Mouse (Mus musculus) lung, embryonic 14.5 days (tissue): Measurements from ENCODE around the gene Mef2c. TPM values are rescaled to one million over a fixed set of nuclear protein-coding genes. Genes with fewer than 3 reads are reported as not detected.

Source experiments
- ATAC-seq: fragments of 200-750 bp; cut with Nextera tagmentation; 2 replicates; pipeline ENCODE4 v1.8.0; 2017; ENCODE audit warnings: mild to moderate bottlenecking, moderate TSS enrichment, moderate library complexity; ENCODE audit not compliant: insufficient read depth
- DNase-seq: peaks from one replicate; pipeline ENCODE4 v3.0.0-alpha.2; 2015
- H3K27ac ChIP-seq: fragments of 300-500 bp; sonication (generic); 2 replicates; pipeline ENCODE4 v1.5.1; 2014; ENCODE audit warnings: low read depth, mild to moderate bottlenecking, moderate library complexity
- H3K27me3 ChIP-seq: fragments of 300-500 bp; sonication (generic); 2 replicates; pipeline ENCODE4 v1.6.1; 2014; ENCODE audit warnings: low read length, control low read depth; ENCODE audit not compliant: insufficient read depth
- H3K36me3 ChIP-seq: fragments of 300-500 bp; sonication (generic); 2 replicates; pipeline ENCODE4 v1.6.1; 2014; ENCODE audit warnings: control low read depth; ENCODE audit not compliant: insufficient read depth
- H3K4me1 ChIP-seq: fragments of 300-500 bp; sonication (generic); 2 replicates; pipeline ENCODE4 v1.6.1; 2014; ENCODE audit warnings: antibody characterized with exemption, control low read depth; ENCODE audit not compliant: insufficient read depth
- H3K4me2 ChIP-seq: fragments of 300-500 bp; sonication (generic); 2 replicates; pipeline ENCODE4 v1.6.1; 2014; ENCODE audit warnings: mild to moderate bottlenecking
- H3K4me3 ChIP-seq: fragments of 300-500 bp; sonication (generic); 2 replicates; pipeline ENCODE4 v1.5.1; 2014; ENCODE audit warnings: low read depth, low read length
- H3K9ac ChIP-seq: fragments of 300-500 bp; sonication (generic); 2 replicates; pipeline ENCODE4 v1.6.1; 2014
- H3K9me3 ChIP-seq: fragments of 300-500 bp; sonication (generic); 2 replicates; pipeline ENCODE4 v1.6.1; 2016; ENCODE audit warnings: low read depth, low read length, control low read depth
- CTCF ChIP-seq: IDR thresholded peaks from 2 replicates; pipeline ENCODE4 v1.5.1; 2016; ENCODE audit warnings: antibody characterized with exemption, low read depth
- WGBS: fragments of 180-500 bp; shearing (Covaris S2); extraction: QIAGEN DNeasy Blood & Tissue Kit; methylation state at CpG from one replicate; pipeline ENCODE4 v1.1.7; 2014; 5-methylcytosine and 5-hydroxymethylcytosine counted together
- polyA plus RNA-seq: library from polyadenylated mRNA; unstranded; fragments of >200 nt; fragmentation: Nextera tagmentation; extraction: Ambion mirVana; gene quantifications from 2 replicates; pipeline ENCODE4 v1.2.1, GENCODE M21; 2014

Gene Mef2c
- polyA plus RNA-seq, 1 experiment from 2014 or later, result 55.9 TPM

GRCm38 (mm10) chr13:83523232-83523969, 19.6 kb downstream of the Mef2c start:
- H3K4me2 ChIP-seq, result peak overlapping the region; percentile 66
- WGBS, result 1% methylated on average over 35 of the region's 35 CpGs
- TF ChIP-seq CTCF, result no peak
- no peaks in the 10 kb centered on the region for H3K36me3 ChIP-seq
- H3K9me3 ChIP-seq, result no peaks in the 10 kb centered on the region
- H3K4me1 ChIP-seq, result 0 out of 2 replicates have a peak, but pooled peaks cover 4% of the 10 kb centered on the region
- peak overlapping the region; percentile 86 for H3K27ac ChIP-seq
- peak overlapping the region; percentile 62 for H3K9ac ChIP-seq
- peak; percentile 85 for ATAC-seq
- H3K4me3 ChIP-seq, result peak overlapping the region; percentile 62
- peak; percentile 81 for DNase-seq
- no peaks in the 10 kb centered on the region for H3K27me3 ChIP-seq

DNA sequence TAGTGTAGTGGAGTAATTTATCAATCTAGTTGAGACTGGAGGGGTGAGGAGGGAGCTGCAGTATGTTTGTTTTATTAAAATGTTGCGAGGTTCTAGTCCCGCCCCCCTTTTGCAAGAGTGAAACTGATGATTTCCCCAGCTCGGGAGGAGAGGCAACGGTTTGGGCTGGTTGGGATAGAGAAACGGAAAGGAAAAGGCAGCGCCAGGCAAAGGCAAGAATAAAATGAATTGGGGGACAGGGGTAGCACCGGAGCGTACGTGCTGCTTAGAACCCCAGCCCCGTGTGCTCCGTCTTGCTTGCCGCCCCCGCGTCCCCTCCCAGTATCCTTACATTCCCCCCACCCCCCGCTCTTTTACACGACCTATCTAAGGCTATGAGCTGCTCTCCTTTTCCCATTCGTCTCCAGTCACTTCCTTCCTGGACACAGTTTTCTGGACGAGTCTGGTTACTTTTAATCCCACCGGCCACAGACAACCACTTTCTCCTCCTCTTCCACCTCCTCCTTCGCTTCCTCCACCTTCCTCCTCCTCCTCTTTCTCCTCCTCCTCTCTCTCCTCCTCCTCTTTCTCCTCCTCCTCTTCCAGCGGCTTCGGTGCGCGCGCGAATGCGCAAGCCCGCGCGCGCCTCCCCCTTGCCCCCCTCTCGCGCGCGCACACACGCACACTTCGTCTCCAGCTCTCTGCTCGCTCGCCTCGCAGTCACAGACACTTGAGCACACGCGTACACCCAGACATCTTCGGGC, 20.5 kb downstream of the Mef2c start:
- H3K36me3 ChIP-seq, result no peaks in the 10 kb centered on the region
- ATAC-seq, result peak; percentile 84
- peak overlapping the region; percentile 62 for H3K4me3 ChIP-seq
- DNase-seq, result peak; percentile 91
- no peaks in the 10 kb centered on the region for H3K9me3 ChIP-seq
- 0 out of 2 replicates have a peak, but pooled peaks cover 4% of the 10 kb centered on the region for H3K4me1 ChIP-seq
- WGBS, result under 1% methylated on average over 43 of the region's 43 CpGs
- H3K27me3 ChIP-seq, result no peaks in the 10 kb centered on the region
- no peak for TF ChIP-seq CTCF
- peak overlapping the region; percentile 66 for H3K4me2 ChIP-seq
- peak overlapping the region; percentile 86 for H3K27ac ChIP-seq
- peak overlapping the region; percentile 62 for H3K9ac ChIP-seq

DNA sequence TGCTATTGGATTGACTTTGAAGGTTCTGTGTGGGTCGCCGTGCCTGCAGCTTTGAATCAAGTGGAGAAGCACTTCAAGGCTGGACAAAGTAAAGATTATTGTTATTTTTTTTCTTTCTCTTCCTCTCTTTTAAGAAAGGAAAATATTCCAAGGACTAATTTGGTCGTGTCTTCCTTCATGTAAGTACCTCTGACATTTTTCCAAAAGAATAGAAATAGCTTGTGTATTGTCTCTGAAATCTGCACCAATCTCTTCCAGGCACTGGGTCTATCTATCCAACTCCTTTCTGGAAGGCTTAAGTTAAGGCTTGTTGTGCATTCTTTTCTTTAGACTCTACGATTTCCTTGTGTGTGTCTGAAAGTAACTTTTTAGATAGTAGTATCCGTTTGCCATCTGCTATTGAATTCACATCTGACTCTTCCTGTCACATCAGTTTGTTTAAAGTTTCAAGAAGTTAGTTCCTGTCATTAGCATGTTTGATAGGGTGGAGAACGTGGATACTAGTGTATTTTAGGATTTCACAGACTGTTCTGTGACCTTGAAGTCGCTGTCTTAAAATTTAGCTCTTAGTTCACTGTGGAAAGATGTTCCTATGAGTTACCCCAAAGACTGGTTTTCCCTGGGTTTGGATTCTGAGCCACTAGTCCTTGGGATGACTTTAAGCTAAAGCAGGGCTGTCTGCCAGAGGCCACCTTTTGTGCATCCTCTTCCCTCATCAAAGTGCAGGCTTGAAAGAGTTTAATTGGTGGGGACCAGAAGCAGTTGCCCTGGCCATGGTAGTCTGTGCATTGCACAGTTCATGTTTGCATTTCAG, 21.3 kb downstream of the Mef2c start:
- H3K4me1 ChIP-seq, result 0 out of 2 replicates have a peak, but pooled peaks cover 4% of the 10 kb centered on the region
- no peaks in the 10 kb centered on the region for H3K27me3 ChIP-seq
- DNase-seq (peak; percentile 40), ATAC-seq (no peak)
- H3K4me3 ChIP-seq, result peak overlapping the region; percentile 62
- H3K27ac ChIP-seq, result peak overlapping the region; percentile 86
- TF ChIP-seq CTCF, result no peak
- no peaks in the 10 kb centered on the region for H3K36me3 ChIP-seq
- no peaks in the 10 kb centered on the region for H3K9me3 ChIP-seq
- 8% methylated on average over 7 of the region's 7 CpGs for whole genome bisulfite sequencing
- H3K9ac ChIP-seq, result peak overlapping the region; percentile 62
- H3K4me2 ChIP-seq, result peak overlapping the region; percentile 66

- TF ChIP-seq CTCF, result no peak
- no peak for ATAC-seq
- WGBS, result 21% methylated on average over 2 of the region's 2 CpGs
- Histone ChIP-seq H3K9ac (peak overlapping the region; percentile 62), H3K36me3 (no peaks in the 10 kb centered on the region), H3K4me1 (0 out of 2 replicates have a peak, but pooled peaks cover 4% of the 10 kb centered on the region), H3K4me2 (peak overlapping the region; percentile 66), H3K4me3 (peak overlapping the region; percentile 62), H3K27ac (peak overlapping the region; percentile 86), H3K9me3 (no peaks in the 10 kb centered on the region), H3K27me3 (no peaks in the 10 kb centered on the region)
- no peak for DNase-seq
These were observed 21.8 kb downstream of the Mef2c start for GRCm38 (mm10) chr13:83525716-83526005.

DNA sequence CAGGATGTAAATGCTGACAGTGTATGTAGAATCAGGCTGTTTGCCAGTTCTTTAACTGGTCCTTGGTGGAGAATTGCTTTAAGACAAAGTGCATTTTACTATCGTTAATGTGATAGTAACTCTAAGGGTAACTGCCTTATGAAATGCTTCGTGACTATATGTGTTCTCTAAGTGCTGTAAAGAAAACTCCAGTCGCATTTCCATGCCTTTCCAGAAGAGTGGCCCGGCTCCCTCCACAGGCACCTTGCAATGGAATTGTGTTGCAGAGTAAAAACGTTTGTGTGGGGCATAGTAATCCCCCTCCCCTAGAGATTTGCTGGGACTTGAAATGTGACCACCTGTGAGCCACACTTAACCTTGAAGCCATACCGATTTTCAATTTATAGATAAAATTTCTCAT, 22.2 kb downstream of the Mef2c start:
- Histone ChIP-seq H3K27me3 (no peaks in the 10 kb centered on the region), H3K4me2 (peak overlapping the region; percentile 66), H3K9ac (peak overlapping the region; percentile 62; the same call in 1 of the 2 replicates), H3K36me3 (no peaks in the 10 kb centered on the region), H3K4me1 (0 out of 2 replicates have a peak, but pooled peaks cover 4% of the 10 kb centered on the region), H3K27ac (no peak overlapping the region; the same call in 1 of the 2 replicates), H3K4me3 (peak overlapping the region; percentile 62), H3K9me3 (no peaks in the 10 kb centered on the region)
- WGBS, result 34% methylated on average over 6 of the region's 6 CpGs
- peak; percentile 16 for DNase-seq
- TF ChIP-seq CTCF, result no peak
- ATAC-seq, result no peak

DNA sequence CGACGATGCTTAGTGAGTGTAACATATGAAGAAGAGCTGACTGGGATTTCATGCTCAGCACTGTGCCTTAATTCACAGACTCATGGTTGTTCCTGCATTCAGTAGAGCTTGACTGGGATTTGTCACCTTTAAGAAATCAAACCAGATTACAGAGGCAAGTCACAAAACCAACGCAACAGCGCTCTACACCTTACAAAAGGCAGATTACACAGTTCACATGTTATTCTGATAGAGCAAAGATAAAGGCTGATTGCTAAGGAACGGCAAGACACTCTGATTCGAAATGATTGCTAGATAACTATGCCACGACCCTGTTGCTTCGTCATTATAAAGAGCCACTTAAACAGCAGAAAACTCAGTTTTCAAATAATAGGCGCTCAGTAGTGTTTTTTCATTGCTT, 24.1 kb downstream of the Mef2c start:
- 70% methylated on average over 9 of the region's 9 CpGs for WGBS
- H3K4me3 ChIP-seq, result no peak overlapping the region

More for the DNA sequence above, 24.1 kb downstream of the Mef2c start:
- peak overlapping the region; percentile 10; the same call in 1 of the 2 replicates for H3K4me2 ChIP-seq
- 0 out of 2 replicates have a peak, but pooled peaks cover 4% of the 10 kb centered on the region for H3K4me1 ChIP-seq
- H3K9ac ChIP-seq, result no peak overlapping the region
- no peaks in the 10 kb centered on the region for H3K36me3 ChIP-seq
- no peaks in the 10 kb centered on the region for H3K27me3 ChIP-seq
- H3K27ac ChIP-seq, result no peak overlapping the region
- H3K9me3 ChIP-seq, result no peaks in the 10 kb centered on the region
- no peak for TF ChIP-seq CTCF
- DNase-seq (no peak), ATAC-seq (no peak)
